Mouse (Mus musculus) stomach, embryonic 14.5 days (tissue): ENCODE measurements at regions not wholly inside any gene's neighbourhood (a gene's known extent, or its start where the extent isn't known, plus 50 kb on each side); places are given as distances from the start of the nearest gene placed in this dataset.
"Not testable (repeated sequence)": the region's sequence is repeated elsewhere in the genome, so short reads cannot be mapped to it uniquely, and the experiment has no call there.

Experiments used
- ATAC-seq: fragments of 200-750 bp; cut with Nextera tagmentation; 2 replicates; pipeline ENCODE4 v1.8.0; 2017; ENCODE audit warnings: low read depth, moderate TSS enrichment; ENCODE audit not compliant: insufficient number of reproducible peaks, insufficient read depth, low FRiP score
- H3K27ac ChIP-seq: fragments of 300-500 bp; sonication (generic); 2 replicates; pipeline ENCODE4 v1.5.1; 2014; ENCODE audit warnings: mild to moderate bottlenecking, low read length, moderate library complexity, mixed read lengths
- H3K27me3 ChIP-seq: fragments of 300-500 bp; sonication (generic); 2 replicates; pipeline ENCODE4 v1.6.1; 2014; ENCODE audit warnings: low read length, control low read depth, mixed read lengths; ENCODE audit not compliant: control insufficient read depth, insufficient read depth
- H3K36me3 ChIP-seq: fragments of 300-500 bp; sonication (generic); 2 replicates; pipeline ENCODE4 v1.6.1; 2014; ENCODE audit warnings: mild to moderate bottlenecking, control low read depth, low read length, moderate library complexity, mixed read lengths; ENCODE audit not compliant: control insufficient read depth, insufficient read depth
- H3K4me1 ChIP-seq: fragments of 300-500 bp; sonication (generic); 2 replicates; pipeline ENCODE4 v1.6.1; 2014; ENCODE audit warnings: low read length, control low read depth, mixed read lengths; ENCODE audit not compliant: control insufficient read depth, insufficient read depth
- H3K4me2 ChIP-seq: fragments of 300-500 bp; sonication (generic); replicated peaks from 2 replicates; pipeline ENCODE4 v1.6.1; 2014; ENCODE audit warnings: low read depth, low read length, control low read depth
- H3K4me3 ChIP-seq: fragments of 300-500 bp; sonication (generic); 2 replicates; pipeline ENCODE4 v1.5.1; 2014; ENCODE audit warnings: low read depth, low read length, control low read depth
- H3K9ac ChIP-seq: fragments of 300-500 bp; sonication (generic); replicated peaks from 2 replicates; pipeline ENCODE4 v1.6.1; 2014; ENCODE audit warnings: low read depth, mild to moderate bottlenecking, control low read depth, low read length, moderate library complexity, mixed read lengths
- H3K9me3 ChIP-seq: fragments of 300-500 bp; sonication (generic); 2 replicates; pipeline ENCODE4 v1.6.1; 2016; ENCODE audit warnings: low read depth, low read length, control low read depth; ENCODE audit not compliant: control insufficient read depth
- WGBS: fragments of 180-500 bp; shearing (Covaris S2); extraction: QIAGEN DNeasy Blood & Tissue Kit; methylation state at CpG from one replicate; pipeline ENCODE4 v1.1.7; 2014; 5-methylcytosine and 5-hydroxymethylcytosine counted together

DNA sequence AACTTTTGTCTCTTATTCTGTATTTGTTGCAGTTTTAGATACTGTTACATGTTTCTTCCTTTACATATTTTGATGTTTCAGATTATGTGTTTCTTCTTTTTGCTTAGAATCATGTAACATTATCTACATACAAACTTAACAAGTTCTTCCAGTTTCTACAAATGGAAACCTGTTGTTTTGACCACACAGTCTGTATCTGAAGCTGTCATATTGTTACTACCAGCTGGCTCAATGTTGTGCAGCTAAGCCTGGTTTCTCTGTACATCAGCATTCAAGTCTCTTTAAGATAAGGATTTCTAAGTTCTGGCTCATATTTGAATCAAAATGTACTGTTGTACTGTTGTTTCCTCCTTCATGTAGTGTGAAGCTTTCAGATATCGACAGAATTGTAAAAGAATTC lies 65.4 kb upstream of the Vps41 start:
- H3K9ac ChIP-seq: no peak overlapping the region
- no peaks in the 10 kb centered on the region for H3K9me3 ChIP-seq
- H3K36me3 ChIP-seq: no peaks in the 10 kb centered on the region
- no peak overlapping the region for H3K4me3 ChIP-seq
- H3K27me3 ChIP-seq: no peaks in the 10 kb centered on the region
- H3K4me2 ChIP-seq: no peak overlapping the region
- no peaks in the 10 kb centered on the region for H3K4me1 ChIP-seq
- no peak overlapping the region for H3K27ac ChIP-seq
- no peak for ATAC-seq
- WGBS: 94% methylated on average over 1 of the region's 1 CpGs

DNA sequence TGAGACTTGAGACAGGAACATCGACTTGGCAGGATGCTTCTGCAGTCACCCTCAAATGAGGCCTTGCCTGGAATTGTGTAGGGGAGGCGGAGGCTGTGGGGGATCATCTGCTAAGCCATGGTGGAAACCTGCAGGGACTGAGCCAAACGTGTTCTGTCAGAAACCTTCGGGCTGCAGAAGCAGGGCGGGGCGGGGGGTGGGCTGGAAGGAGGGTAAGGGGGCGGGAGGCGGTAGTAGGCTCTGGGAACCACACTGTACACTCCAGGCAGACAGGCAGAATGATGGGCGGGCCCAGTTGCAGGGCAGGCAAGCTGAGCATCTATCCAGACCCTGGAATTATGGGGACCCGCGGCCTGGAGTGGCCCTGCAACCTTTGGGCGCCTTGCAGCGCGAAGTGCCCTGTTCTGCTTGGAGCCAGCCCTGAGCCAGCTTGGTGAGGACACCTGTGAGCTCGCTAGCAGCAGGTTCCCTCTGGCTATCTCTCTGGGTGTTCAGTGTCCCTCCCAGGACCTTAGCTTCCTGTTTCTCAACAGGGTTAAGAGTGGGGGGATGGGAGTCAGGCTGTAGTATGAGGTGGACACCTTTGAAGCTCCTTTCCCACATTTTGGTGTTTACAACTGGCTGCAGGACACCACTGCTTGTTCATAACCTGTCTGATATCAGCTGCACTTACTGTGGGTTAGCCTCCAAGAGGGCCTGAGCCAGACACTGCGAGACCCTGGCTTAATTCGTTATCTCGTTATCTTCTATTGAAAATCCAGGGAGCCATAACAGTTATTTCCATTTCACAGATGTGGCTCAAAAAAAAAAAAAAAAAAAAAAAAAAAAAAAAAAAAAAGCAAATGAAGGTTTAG lies 102.1 kb upstream of the Vps41 start:
- no peaks in the 10 kb centered on the region for H3K9me3 ChIP-seq
- H3K36me3 ChIP-seq: no peaks in the 10 kb centered on the region
- 0 out of 2 replicates have a peak, but pooled peaks cover 3% of the 10 kb centered on the region for H3K4me1 ChIP-seq
- H3K27me3 ChIP-seq: no peaks in the 10 kb centered on the region
- no peak overlapping the region for H3K4me3 ChIP-seq
- ATAC-seq: peak; percentile 84
- 21% methylated on average over 18 of the region's 18 CpGs for WGBS
- peak overlapping the region; percentile 20; the same call in 1 of the 2 replicates for H3K4me2 ChIP-seq
- no peak overlapping the region for H3K27ac ChIP-seq
- no peak overlapping the region for H3K9ac ChIP-seq

DNA sequence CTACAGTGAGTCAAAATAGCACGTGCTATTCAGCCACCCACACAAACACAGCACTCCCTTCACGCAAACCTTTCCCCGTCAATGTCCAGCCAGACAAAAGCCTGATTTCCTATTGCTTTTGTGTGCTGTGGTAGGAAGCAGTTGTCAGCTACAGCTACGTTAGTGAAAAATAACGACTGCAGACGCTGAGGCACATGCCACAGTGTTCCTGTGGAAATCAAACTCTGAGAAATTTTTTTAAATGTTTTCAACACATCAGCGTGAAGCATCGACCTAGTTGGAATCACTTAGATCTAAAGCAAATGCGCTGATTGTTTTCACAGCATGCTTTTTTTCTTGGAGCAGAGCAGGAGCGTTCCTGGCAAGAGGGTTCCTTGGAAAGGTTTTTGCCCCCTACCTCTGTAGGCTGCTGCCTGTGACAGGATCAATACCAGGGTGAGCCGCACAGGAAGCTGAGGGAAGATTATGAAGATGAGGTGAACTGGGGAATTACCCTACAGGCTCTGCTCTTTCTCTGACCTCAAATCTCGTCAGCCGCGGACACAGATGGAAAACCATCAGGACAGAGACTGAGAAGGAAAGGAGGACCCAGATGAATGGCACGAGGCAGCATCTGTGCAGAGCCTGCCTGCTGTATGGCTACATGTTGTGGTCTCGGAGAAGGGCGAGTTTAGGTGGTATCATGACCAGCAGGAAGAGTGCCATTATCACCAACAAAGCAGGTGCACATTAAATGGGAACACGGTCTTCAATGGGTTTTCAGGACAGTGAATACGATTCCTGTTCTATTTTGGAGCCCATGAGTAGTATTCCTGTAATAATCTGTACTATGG lies 136.2 kb upstream of the Vps41 start:
- H3K36me3 ChIP-seq: no peaks in the 10 kb centered on the region
- WGBS: 49% methylated on average over 19 of the region's 19 CpGs
- H3K9ac ChIP-seq: no peak overlapping the region
- no peaks in the 10 kb centered on the region for H3K9me3 ChIP-seq
- ATAC-seq: no peak
- H3K27ac ChIP-seq: no peak overlapping the region
- H3K4me1 ChIP-seq: no peaks in the 10 kb centered on the region
- no peak overlapping the region for H3K4me3 ChIP-seq
- no peaks in the 10 kb centered on the region for H3K27me3 ChIP-seq
- no peak overlapping the region for H3K4me2 ChIP-seq

DNA sequence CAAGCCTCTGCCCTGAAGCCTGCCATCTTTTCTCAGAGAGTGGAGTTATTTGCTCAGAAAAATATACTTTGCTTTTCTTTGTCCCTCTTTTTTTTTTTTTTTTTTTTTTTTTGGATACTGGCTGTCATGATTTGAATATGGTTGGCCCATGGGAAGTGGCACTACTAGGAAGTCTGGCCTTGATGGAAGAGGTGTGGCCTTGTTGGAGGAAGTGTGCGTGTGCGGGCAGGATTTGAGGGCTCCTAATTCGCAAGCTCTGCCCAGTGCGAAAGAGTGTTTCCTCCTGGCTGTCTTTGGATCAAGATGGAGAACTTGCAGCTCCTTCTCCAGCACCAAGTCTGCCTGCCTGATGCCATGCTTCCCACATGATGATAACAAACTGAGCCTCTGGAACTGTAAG lies 141.1 kb upstream of the Vps41 start:
- H3K27ac ChIP-seq: no peak overlapping the region
- no peak overlapping the region for H3K4me3 ChIP-seq
- no peak overlapping the region for H3K4me2 ChIP-seq
- 68% methylated on average over 4 of the region's 4 CpGs for WGBS
- H3K27me3 ChIP-seq: no peaks in the 10 kb centered on the region
- no peaks in the 10 kb centered on the region for H3K9me3 ChIP-seq
- no peaks in the 10 kb centered on the region for H3K4me1 ChIP-seq
- H3K36me3 ChIP-seq: no peaks in the 10 kb centered on the region
- ATAC-seq: no peak
- no peak overlapping the region for H3K9ac ChIP-seq

DNA sequence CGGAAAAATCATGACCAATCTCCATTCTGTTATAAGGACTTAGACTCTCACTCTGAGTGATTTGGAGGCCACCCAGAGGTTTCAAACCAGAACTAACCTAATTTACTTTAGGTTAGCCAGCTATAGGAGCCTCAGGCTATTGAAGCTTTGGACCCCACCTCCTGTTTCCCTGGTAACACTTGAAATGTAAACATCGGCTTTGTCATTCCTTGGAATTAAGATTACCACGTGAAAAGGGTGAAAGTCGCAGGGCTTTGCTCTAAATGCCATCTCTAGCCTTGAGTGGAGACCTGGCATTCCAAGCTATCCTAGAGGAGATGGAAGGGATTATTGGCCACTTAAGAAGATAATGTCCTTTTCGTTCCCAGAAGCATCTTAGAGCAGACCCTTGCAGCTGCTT lies 141.5 kb upstream of the Vps41 start:
- H3K9me3 ChIP-seq: no peaks in the 10 kb centered on the region
- no peak overlapping the region for H3K27ac ChIP-seq
- no peaks in the 10 kb centered on the region for H3K36me3 ChIP-seq
- peak; percentile 46; the same call in 1 of the 2 replicates for ATAC-seq
- WGBS: 19% methylated on average over 5 of the region's 5 CpGs
- no peaks in the 10 kb centered on the region for H3K4me1 ChIP-seq
- no peak overlapping the region for H3K9ac ChIP-seq
- no peak overlapping the region for H3K4me3 ChIP-seq
- H3K27me3 ChIP-seq: no peaks in the 10 kb centered on the region
- H3K4me2 ChIP-seq: no peak overlapping the region

DNA sequence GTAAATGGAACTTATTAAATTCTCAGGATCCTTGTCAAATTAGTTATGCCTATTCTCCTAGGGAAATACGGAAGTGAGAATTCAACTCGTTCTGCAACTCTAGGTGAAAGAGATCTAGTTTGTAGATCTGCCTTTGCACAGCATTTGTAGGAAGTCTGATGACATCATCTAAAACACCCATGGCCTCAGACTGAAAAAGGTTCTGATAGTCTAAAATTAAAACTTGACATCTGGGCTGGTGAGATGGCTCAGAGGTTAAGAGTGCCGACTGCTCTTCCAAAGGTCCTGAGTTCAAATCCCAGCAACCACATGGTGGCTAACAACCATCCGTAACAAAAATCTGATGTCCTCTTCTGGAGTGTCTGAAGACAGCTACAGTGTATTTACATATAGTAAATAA lies 144.5 kb upstream of the Pou6f2 start:
- H3K4me2 ChIP-seq, H3K9me3 ChIP-seq, H3K9ac ChIP-seq, H3K4me3 ChIP-seq, H3K27ac ChIP-seq, H3K27me3 ChIP-seq, H3K4me1 ChIP-seq, ATAC-seq, H3K36me3 ChIP-seq: not testable (repeated sequence)
- WGBS: 88% methylated on average over 4 of the region's 4 CpGs

DNA sequence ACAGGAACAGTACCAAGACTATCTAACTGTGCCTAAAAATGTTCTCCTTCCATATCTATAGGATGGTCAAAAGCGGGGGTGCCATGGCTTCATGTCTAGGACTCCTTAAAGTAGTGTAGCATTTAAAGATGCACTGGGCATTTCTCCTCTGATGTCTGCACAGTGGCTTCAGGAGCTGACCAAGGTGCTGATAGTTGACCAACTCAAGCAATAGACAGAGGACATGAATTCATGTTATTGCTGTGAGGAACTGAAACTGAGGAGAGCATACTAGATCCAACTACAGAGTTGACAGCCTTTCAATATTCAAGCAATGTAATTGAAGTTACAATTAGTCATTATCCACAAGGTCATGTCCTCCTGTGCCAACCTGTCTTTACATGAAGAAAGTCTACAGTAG lies 133.0 kb upstream of the Pou6f2 start:
- Histone ChIP-seq H3K27me3 (no peaks in the 10 kb centered on the region), H3K4me2 (no peak overlapping the region), H3K4me3 (no peak overlapping the region), H3K4me1 (no peaks in the 10 kb centered on the region), H3K27ac (no peak overlapping the region), H3K9me3 (no peaks in the 10 kb centered on the region), H3K9ac (no peak overlapping the region), H3K36me3 (no peaks in the 10 kb centered on the region)
- no peak for ATAC-seq
- 56% methylated on average over 1 of the region's 1 CpGs for WGBS

DNA sequence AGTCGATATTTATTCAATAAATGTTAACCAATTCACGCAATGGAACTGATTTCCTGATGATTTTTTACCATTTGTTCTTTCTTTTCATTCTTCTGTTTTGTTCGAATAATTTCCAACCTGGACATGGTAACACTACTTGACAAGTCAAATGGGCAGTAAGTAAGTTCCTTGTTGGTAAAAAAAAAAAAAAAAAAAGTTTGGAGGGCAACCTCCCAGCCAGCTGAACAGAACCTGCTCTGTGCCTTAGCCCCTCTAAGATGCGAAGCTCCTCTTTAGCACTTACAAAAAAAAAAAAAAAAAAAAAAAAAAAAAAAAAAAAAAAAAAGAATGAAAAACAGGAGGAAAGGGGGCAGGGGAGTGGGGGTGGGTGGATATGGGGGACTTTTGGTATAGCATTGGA lies 100.7 kb upstream of the Pou6f2 start:
- H3K27me3 ChIP-seq: no peaks in the 10 kb centered on the region
- no peak for ATAC-seq
- 20% methylated on average over 4 of the region's 4 CpGs for WGBS
- no peaks in the 10 kb centered on the region for H3K36me3 ChIP-seq
- no peaks in the 10 kb centered on the region for H3K4me1 ChIP-seq
- no peaks in the 10 kb centered on the region for H3K9me3 ChIP-seq
- H3K27ac ChIP-seq: no peak overlapping the region
- H3K9ac ChIP-seq: no peak overlapping the region
- H3K4me2 ChIP-seq: no peak overlapping the region
- H3K4me3 ChIP-seq: no peak overlapping the region
